Mouse (Mus musculus): ENCODE results near the gene Fibcd1. TPM values are rescaled to one million over a fixed set of nuclear protein-coding genes. Genes with fewer than 3 reads are reported as not detected.
A peak's percentile ranks its signal among the peaks of the same experiment; 100 is the strongest.

Gene Fibcd1
- polyA plus RNA-seq, 1 experiment from 2014 or later, result 0.04 TPM

DNA sequence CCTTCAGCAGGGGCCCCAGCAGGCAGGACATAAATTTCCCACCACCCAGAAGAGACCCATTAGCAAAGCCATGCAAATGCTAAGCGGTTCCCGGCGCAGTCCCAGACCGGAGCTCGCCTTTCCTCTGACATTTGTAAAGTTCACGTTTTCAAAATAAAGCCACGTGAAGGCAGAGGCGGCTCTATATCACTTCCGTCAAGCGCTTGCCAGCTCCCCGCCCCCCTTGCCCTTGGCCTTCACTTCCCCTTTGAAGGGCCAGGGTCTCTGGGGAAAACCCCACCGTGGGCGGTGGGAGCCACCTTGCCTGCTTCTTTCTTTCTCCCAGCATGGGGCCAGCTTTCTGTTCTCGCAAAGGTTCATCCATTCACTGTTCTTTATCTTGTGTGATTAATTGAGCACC, 35.1 kb upstream of the Fibcd1 start:
- peaks cover 12% of the 10 kb centered on the region for H3K27me3 ChIP-seq (ENCODE audit: control insufficient read depth, insufficient read depth, low read depth, low read length)
- 7% methylated on average over 14 of the region's 14 CpGs for WGBS (ENCODE audit: insufficient replicate concordance)

DNA sequence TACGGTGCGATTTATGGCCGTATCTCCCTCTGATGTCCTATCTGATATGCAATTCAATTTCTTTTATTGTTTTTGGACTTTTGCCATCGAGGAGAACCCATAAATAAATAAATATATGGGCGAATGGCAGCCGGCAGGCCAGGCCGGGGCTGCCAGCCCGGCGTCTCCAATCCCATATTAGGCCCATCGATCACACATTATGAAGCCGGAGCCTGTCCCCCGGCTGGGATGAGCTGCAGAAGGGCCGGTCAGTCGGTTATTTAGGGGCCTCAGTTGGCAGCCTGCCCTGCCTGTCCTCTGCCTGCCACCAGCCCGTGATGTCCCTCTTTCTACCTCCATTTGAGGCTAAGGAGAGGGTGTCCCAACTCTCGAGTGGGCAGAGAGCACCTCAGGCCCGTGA, 32.8 kb upstream of the Fibcd1 start:
- no peak for ATAC-seq (ENCODE audit: low read depth)
- Histone ChIP-seq H3K9ac (ENCODE audit: low read depth, low read length) (no peak overlapping the region), H3K36me3 (ENCODE audit: control insufficient read depth, insufficient read depth) (no peaks in the 10 kb centered on the region), H3K27ac (ENCODE audit: low read length) (no peak overlapping the region), H3K4me2 (ENCODE audit: low read depth, low read length) (no peak overlapping the region), H3K4me1 (ENCODE audit: control insufficient read depth, low read depth, low read length) (no peaks in the 10 kb centered on the region), H3K27me3 (ENCODE audit: control insufficient read depth, insufficient read depth, low read depth, low read length) (peaks cover 7% of the 10 kb centered on the region), H3K9me3 (replicated peaks; ENCODE audit: control insufficient read depth, low read length) (no peaks in the 10 kb centered on the region), H3K4me3 (ENCODE audit: low read depth, low read length) (no peak overlapping the region)
- WGBS (ENCODE audit: insufficient replicate concordance), result 68% methylated on average over 17 of the region's 17 CpGs

More for the DNA sequence above, 35.1 kb upstream of the Fibcd1 start:
- no peak for ATAC-seq (ENCODE audit: low read depth)
- Histone ChIP-seq H3K4me1 (ENCODE audit: control insufficient read depth, low read depth, low read length) (no peaks in the 10 kb centered on the region), H3K4me2 (ENCODE audit: low read depth, low read length) (no peak overlapping the region), H3K9me3 (replicated peaks; ENCODE audit: control insufficient read depth, low read length) (no peaks in the 10 kb centered on the region), H3K4me3 (ENCODE audit: low read depth, low read length) (no peak overlapping the region), H3K27ac (ENCODE audit: low read length) (no peak overlapping the region), H3K36me3 (ENCODE audit: control insufficient read depth, insufficient read depth) (no peaks in the 10 kb centered on the region), H3K9ac (ENCODE audit: low read depth, low read length) (no peak overlapping the region)

DNA sequence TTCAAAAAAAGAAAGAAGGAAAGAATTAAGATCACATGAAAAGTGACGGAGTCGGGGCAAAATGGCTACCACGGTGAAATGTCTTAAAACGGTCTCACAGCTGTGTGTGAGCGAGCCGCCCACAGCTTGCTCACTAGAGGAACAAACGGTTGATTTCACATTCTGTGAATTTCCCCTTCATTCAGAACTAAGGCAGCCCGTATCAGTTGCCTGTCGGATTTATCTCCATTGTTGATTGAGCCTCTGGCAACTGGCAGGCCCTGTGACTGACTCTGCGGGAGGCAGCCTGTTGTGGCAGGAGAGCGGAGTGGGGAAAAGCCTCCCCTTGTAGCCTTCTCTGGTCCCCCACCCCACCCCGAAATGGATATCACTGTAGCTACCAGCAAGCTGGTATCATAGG, 30.6 kb upstream of the Fibcd1 start:
- no peak for ATAC-seq (ENCODE audit: low read depth)
- Histone ChIP-seq H3K4me2 (ENCODE audit: low read depth, low read length) (no peak overlapping the region), H3K27me3 (ENCODE audit: control insufficient read depth, insufficient read depth, low read depth, low read length) (peaks cover 3% of the 10 kb centered on the region), H3K9ac (ENCODE audit: low read depth, low read length) (no peak overlapping the region), H3K4me1 (ENCODE audit: control insufficient read depth, low read depth, low read length) (no peaks in the 10 kb centered on the region), H3K9me3 (replicated peaks; ENCODE audit: control insufficient read depth, low read length) (no peaks in the 10 kb centered on the region; the same call in 1 of the 2 replicates), H3K27ac (ENCODE audit: low read length) (no peak overlapping the region), H3K4me3 (ENCODE audit: low read depth, low read length) (no peak overlapping the region), H3K36me3 (ENCODE audit: control insufficient read depth, insufficient read depth) (no peaks in the 10 kb centered on the region)
- 35% methylated on average over 12 of the region's 12 CpGs for WGBS (ENCODE audit: insufficient replicate concordance)

DNA sequence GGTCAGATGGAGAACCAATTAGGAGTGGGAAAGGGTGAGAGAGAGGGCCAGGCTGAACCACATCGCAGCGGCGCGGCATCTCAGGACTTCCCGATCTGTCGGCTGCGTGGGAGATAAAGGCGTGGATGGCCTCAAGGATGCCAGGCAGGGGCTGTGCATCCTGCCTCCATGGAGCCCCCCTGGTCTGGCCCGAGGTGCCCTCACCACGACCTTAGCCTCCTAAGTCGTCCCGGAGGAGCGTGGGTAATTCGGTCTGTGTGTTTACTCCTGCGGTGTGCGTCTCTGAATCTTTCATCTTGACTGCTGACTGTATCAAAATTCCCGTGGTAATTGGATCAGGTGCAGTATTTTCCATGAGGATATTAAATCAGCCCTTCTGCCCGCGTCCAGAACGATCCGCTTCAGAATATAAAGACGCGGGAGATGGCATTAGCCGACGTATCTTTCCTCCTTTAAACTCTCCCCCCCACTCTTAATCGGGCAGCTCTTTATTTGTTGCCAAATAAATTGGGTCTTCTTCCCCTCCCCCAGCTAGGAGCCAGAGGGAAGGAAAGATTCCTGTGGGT, 28.6 kb upstream of the Fibcd1 start:
- Histone ChIP-seq H3K4me1 (ENCODE audit: control insufficient read depth, low read depth, low read length) (no peaks in the 10 kb centered on the region), H3K27ac (ENCODE audit: low read length) (no peak overlapping the region), H3K9me3 (replicated peaks; ENCODE audit: control insufficient read depth, low read length) (no peaks in the 10 kb centered on the region; the same call in 1 of the 2 replicates), H3K36me3 (ENCODE audit: control insufficient read depth, insufficient read depth) (no peaks in the 10 kb centered on the region), H3K9ac (ENCODE audit: low read depth, low read length) (no peak overlapping the region), H3K4me3 (ENCODE audit: low read depth, low read length) (no peak overlapping the region), H3K27me3 (ENCODE audit: control insufficient read depth, insufficient read depth, low read depth, low read length) (no peaks in the 10 kb centered on the region; the same call in 1 of the 2 replicates), H3K4me2 (ENCODE audit: low read depth, low read length) (no peak overlapping the region)
- ATAC-seq (ENCODE audit: low read depth), result no peak
- WGBS (ENCODE audit: insufficient replicate concordance), result 73% methylated on average over 22 of the region's 26 CpGs

DNA sequence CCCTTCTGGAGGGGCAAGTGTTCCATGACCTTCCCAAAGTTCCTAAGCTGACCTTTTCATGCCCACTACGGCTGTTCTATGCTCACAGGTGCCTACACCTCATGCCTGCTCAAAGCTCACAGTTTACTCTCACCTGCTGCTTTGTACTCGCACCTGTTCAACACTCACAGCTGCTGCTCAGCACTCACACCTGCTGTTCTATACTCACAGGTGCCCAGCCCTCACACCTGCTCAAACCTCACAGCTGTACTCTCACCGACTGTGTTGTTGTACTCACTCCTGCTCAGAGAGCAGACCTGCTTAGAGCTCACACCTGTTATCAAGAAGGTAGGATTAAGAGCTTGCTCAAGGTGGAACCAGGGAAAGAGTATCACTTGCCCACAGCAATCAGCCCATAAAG, 24.9 kb upstream of the Fibcd1 start:
- no peak for ATAC-seq (ENCODE audit: low read depth)
- 43% methylated on average over 3 of the region's 3 CpGs for WGBS (ENCODE audit: insufficient replicate concordance)

DNA sequence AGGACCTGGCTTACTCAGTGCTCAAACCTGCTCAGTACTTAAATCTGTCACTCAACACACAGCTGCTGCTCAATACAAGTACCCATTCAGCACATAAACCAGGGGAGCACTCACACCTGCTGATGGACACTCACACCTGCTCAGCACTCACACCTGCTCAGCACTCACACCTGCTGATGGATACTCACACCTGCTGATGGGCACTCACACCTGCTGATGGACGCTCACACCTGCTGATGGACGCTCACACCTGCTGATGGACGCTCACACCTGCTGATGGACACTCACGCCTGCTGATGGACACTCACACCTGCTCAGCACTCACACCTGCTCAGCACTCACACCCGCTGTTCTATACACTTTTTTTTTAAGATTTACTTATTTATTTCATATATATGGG, 23.9 kb upstream of the Fibcd1 start:
- Histone ChIP-seq H3K27me3 (ENCODE audit: control insufficient read depth, insufficient read depth, low read depth, low read length) (no peaks in the 10 kb centered on the region), H3K9me3 (replicated peaks; ENCODE audit: control insufficient read depth, low read length) (no peaks in the 10 kb centered on the region; the same call in 1 of the 2 replicates), H3K4me2 (ENCODE audit: low read depth, low read length) (no peak overlapping the region), H3K4me3 (ENCODE audit: low read depth, low read length) (no peak overlapping the region), H3K36me3 (ENCODE audit: control insufficient read depth, insufficient read depth) (no peaks in the 10 kb centered on the region), H3K27ac (ENCODE audit: low read length) (no peak overlapping the region), H3K9ac (ENCODE audit: low read depth, low read length) (no peak overlapping the region), H3K4me1 (ENCODE audit: control insufficient read depth, low read depth, low read length) (no peaks in the 10 kb centered on the region)
- WGBS (ENCODE audit: insufficient replicate concordance), result 53% methylated on average over 5 of the region's 5 CpGs
- no peak for ATAC-seq (ENCODE audit: low read depth)

More for the DNA sequence above, 24.9 kb upstream of the Fibcd1 start:
- H3K36me3 ChIP-seq (ENCODE audit: control insufficient read depth, insufficient read depth), result no peaks in the 10 kb centered on the region
- H3K27ac ChIP-seq (ENCODE audit: low read length), result no peak overlapping the region
- no peak overlapping the region for H3K9ac ChIP-seq (ENCODE audit: low read depth, low read length)
- H3K4me1 ChIP-seq (ENCODE audit: control insufficient read depth, low read depth, low read length), result no peaks in the 10 kb centered on the region
- no peak overlapping the region for H3K4me2 ChIP-seq (ENCODE audit: low read depth, low read length)
- H3K27me3 ChIP-seq (ENCODE audit: control insufficient read depth, insufficient read depth, low read depth, low read length), result no peaks in the 10 kb centered on the region
- no peak overlapping the region for H3K4me3 ChIP-seq (ENCODE audit: low read depth, low read length)
- no peaks in the 10 kb centered on the region; the same call in 1 of the 2 replicates for H3K9me3 ChIP-seq (replicated peaks; ENCODE audit: control insufficient read depth, low read length)

DNA sequence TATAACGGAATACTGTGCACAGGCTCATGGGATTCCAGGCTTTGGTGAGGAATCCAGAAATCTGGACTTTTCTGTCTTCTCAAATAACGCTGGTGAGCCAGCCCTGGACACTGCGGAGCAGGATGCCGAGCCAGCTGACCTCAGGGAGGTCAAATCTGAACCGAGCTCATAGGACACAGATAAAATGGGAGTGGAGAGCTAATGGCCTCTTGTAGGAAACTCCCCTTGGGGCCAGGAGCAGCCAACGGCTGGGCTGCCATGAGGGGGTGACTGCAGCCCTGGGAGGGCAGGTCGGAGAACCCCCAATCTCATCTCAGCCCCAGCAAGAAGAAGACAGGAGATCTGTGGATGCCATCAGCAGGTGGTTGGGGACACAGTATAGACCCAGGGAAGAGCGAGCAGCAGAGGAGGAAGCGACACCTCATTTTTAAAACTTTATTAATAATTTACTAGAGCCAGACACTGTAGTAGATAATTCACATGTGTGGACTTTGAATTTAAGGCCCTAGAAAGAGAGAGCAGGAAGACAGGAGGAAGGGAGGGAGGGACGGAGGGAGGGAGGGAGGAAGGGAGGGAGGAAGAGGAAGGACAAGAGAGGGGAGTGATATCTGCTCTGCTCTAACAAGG, 22.8 kb upstream of the Fibcd1 start:
- no peak overlapping the region for H3K9ac ChIP-seq (ENCODE audit: low read depth, low read length)
- no peak overlapping the region for H3K4me3 ChIP-seq (ENCODE audit: low read depth, low read length)
- H3K27ac ChIP-seq (ENCODE audit: low read length), result no peak overlapping the region
- no peaks in the 10 kb centered on the region for H3K4me1 ChIP-seq (ENCODE audit: control insufficient read depth, low read depth, low read length)
- H3K27me3 ChIP-seq (ENCODE audit: control insufficient read depth, insufficient read depth, low read depth, low read length), result no peaks in the 10 kb centered on the region
- peak; percentile 72 for ATAC-seq (ENCODE audit: low read depth)
- H3K9me3 ChIP-seq (replicated peaks; ENCODE audit: control insufficient read depth, low read length), result no peaks in the 10 kb centered on the region; the same call in 1 of the 2 replicates
- WGBS (ENCODE audit: insufficient replicate concordance), result 47% methylated on average over 10 of the region's 10 CpGs
- no peaks in the 10 kb centered on the region for H3K36me3 ChIP-seq (ENCODE audit: control insufficient read depth, insufficient read depth)
- H3K4me2 ChIP-seq (ENCODE audit: low read depth, low read length), result no peak overlapping the region

DNA sequence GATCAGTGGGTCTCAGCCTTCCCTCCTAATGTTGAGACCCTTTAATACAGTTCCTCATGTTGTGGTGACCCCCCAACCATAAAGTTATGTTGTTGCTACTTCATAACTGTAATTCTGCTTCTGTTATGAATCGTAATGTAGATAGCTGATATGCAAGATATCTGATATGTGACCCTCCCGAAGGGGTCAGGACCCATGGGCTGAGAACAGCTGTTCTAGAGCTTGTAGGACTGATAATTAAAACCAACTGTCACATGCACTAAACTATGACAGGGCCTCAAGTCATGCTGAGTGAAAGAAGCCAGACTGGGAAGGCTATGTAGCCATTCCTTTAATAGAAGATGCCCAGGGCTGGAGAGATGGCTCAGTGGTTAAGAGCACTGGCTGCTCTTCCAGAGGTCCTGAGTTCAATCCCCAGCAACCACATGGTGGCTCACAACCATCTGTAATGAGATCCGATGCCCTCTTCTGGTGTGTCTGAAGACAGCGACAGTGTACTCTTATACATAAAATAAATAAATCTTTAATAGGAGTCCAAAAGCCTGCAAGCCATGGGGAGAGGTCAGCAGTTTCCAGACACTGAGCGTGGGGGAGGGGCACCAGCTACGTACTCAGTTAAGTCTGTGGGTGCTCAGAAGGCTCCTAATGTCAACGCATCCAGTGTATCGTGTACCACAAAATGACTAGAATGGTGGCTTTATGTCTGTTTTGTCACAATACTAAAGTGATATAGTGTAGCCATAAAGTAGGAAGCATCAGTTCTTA, 22.1 kb upstream of the Fibcd1 start:
- Histone ChIP-seq H3K9ac (ENCODE audit: low read depth, low read length) (no peak overlapping the region), H3K27ac (ENCODE audit: low read length) (no peak overlapping the region), H3K36me3 (ENCODE audit: control insufficient read depth, insufficient read depth) (no peaks in the 10 kb centered on the region), H3K4me1 (ENCODE audit: control insufficient read depth, low read depth, low read length) (no peaks in the 10 kb centered on the region), H3K27me3 (ENCODE audit: control insufficient read depth, insufficient read depth, low read depth, low read length) (no peaks in the 10 kb centered on the region), H3K4me2 (ENCODE audit: low read depth, low read length) (no peak overlapping the region), H3K4me3 (ENCODE audit: low read depth, low read length) (no peak overlapping the region), H3K9me3 (replicated peaks; ENCODE audit: control insufficient read depth, low read length) (no peaks in the 10 kb centered on the region; the same call in 1 of the 2 replicates)
- no peak for ATAC-seq (ENCODE audit: low read depth)
- 58% methylated on average over 8 of the region's 8 CpGs for WGBS (ENCODE audit: insufficient replicate concordance)

DNA sequence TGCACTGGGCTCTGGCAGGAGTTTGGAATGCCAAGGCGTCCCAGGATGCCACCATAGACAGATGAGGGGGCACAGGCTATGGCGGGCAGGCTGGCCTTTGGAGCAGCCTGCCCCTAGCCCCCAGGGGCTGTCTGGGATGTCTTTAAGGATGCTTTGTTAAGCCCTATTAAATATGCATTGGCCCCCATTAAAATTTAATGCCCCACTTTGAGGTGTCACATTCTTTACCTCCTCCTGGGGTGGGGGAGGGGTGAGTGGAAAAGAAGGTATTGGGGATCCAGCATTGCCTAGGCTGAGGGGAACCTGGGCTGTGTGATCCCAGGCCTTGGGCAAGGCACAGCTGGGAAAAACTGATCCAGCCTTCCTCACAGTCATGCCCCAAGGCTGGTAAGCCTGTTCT, 20.0 kb upstream of the Fibcd1 start:
- H3K27ac ChIP-seq (ENCODE audit: low read length), result no peak overlapping the region
- no peaks in the 10 kb centered on the region for H3K36me3 ChIP-seq (ENCODE audit: control insufficient read depth, insufficient read depth)
- no peak overlapping the region for H3K9ac ChIP-seq (ENCODE audit: low read depth, low read length)
- no peak overlapping the region for H3K4me2 ChIP-seq (ENCODE audit: low read depth, low read length)
- H3K9me3 ChIP-seq (replicated peaks; ENCODE audit: control insufficient read depth, low read length), result no peaks in the 10 kb centered on the region
- 56% methylated on average over 2 of the region's 2 CpGs for WGBS (ENCODE audit: insufficient replicate concordance)
- no peak overlapping the region for H3K4me3 ChIP-seq (ENCODE audit: low read depth, low read length)
- H3K27me3 ChIP-seq (ENCODE audit: control insufficient read depth, insufficient read depth, low read depth, low read length), result no peaks in the 10 kb centered on the region
- ATAC-seq (ENCODE audit: low read depth), result no peak
- no peaks in the 10 kb centered on the region for H3K4me1 ChIP-seq (ENCODE audit: control insufficient read depth, low read depth, low read length)
